Mouse (Mus musculus) CH12.LX (cell line): ENCODE data around the gene Inhbe.
A peak's percentile ranks its signal among the peaks of the same experiment; 100 is the strongest.

Source experiments
- CTCF ChIP-seq, 2 experiments: IDR thresholded peaks in 1 of 2; conservative IDR thresholded peaks in 1 of 2; 2 replicates each; pipeline ENCODE4 v1.5.1; 2011 to 2012; ENCODE audit warnings: low read depth in 2 of 2, low read length in 2 of 2, improper control_type of control experiment in 1 of 2, inconsistent platforms in 1 of 2, mild to moderate bottlenecking in 1 of 2, moderate library complexity in 1 of 2
- EP300 ChIP-seq: IDR thresholded peaks from 2 replicates; pipeline ENCODE4 v1.6.1; 2011; ENCODE audit warnings: low read length, improper control_type of control experiment
- MAX ChIP-seq: IDR thresholded peaks from 2 replicates; pipeline ENCODE4 v1.6.1; 2011; ENCODE audit warnings: low read length, improper control_type of control experiment
- MAZ ChIP-seq: IDR thresholded peaks from 2 replicates; pipeline ENCODE4 v1.6.1; 2012; ENCODE audit warnings: low read depth, mild to moderate bottlenecking, inconsistent platforms, low read length, improper control_type of control experiment, moderate library complexity
- POLR2A ChIP-seq: IDR thresholded peaks from 2 replicates; pipeline ENCODE4 v1.6.1; 2011; ENCODE audit warnings: low read depth, mild to moderate bottlenecking, improper control_type of control experiment, low read length
- POLR2AphosphoS2 ChIP-seq: IDR thresholded peaks from 2 replicates; pipeline ENCODE4 v1.6.1; 2011; ENCODE audit warnings: low read depth, low read length, improper control_type of control experiment
- UBTF ChIP-seq: IDR thresholded peaks from 2 replicates; pipeline ENCODE4 v1.6.1; 2012; ENCODE audit warnings: low read depth, mild to moderate bottlenecking, inconsistent platforms, low read length, improper control_type of control experiment, moderate library complexity

GRCm38 (mm10) chr10:127312356-127312676, 41.9 kb downstream of the Inhbe start:
- TF ChIP-seq POLR2AphosphoS2 = no peak
- TF ChIP-seq CTCF (conservative IDR thresholded peaks at IDR 0.05 in 1 of 2, IDR thresholded peaks at IDR 0.05 in 1 of 2; ENCODE audit: low read depth in 2 of 2, low read length in 2 of 2) = peak; percentile 88 to 90
- no peak for TF ChIP-seq MAZ
- TF ChIP-seq UBTF = no peak
- TF ChIP-seq MAX = peak; percentile 48; the same call in 1 of the 2 replicates
- no peak for TF ChIP-seq EP300
- no peak for TF ChIP-seq POLR2A
